Mouse (Mus musculus): ENCODE data around the gene Mpzl2. TPM values are rescaled to one million over a fixed set of nuclear protein-coding genes. Genes with fewer than 3 reads are reported as not detected.
A peak's percentile ranks its signal among the peaks of the same experiment; 100 is the strongest.

Gene Mpzl2
- 11.6 and 13.3 TPM in 2 replicates for polyA plus RNA-seq (2014; fragmentation: Nextera tagmentation; extraction: Ambion mirVana)

DNA sequence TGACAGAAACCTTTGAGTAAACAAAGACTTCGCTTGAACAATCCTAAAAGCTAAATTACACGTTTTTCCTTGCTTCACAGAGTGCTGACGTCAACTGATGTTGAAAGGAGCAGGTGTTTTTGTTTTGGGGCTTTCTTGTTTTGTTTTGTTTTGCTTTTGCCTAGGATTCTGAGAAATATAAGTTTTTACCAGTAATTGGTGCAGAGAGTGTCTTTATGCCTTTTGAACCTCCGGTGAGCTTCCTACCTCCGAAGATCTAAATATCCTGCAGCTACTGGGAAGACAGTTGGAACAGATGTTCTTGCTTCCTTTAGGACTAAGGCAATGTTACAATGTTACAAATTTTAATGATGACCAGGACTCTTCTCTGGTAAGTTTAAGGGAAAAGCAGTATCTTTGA lies at the start of gene Mpzl2:
Gene Mpzl2 (plus strand): TSS at position 301 of the 400 bp plus-strand sequence.
- H3K4me1 ChIP-seq (ENCODE audit: control insufficient read depth, insufficient read depth, low read length), result peaks cover 7% of the 10 kb centered on the region; the same call in 1 of the 2 replicates
- H3K9me3 ChIP-seq (ENCODE audit: control insufficient read depth, low read length), result no peaks in the 10 kb centered on the region
- no peak for ATAC-seq (ENCODE audit: low read depth)
- H3K9ac ChIP-seq (ENCODE audit: low read depth, low read length), result 0 out of 2 replicates have a peak within 1 kb of the TSS, but pooled peaks have one; percentile 11
- no peak within 1 kb of the TSS for H3K4me3 ChIP-seq (ENCODE audit: low read depth, low read length)
- no peak within 1 kb of the TSS for H3K27ac ChIP-seq (replicated peaks; ENCODE audit: low read depth, low read length)
- H3K27me3 ChIP-seq (replicated peaks; ENCODE audit: control insufficient read depth, insufficient read depth, low read length), result peaks cover 42% of the 10 kb centered on the region
- no peak for DNase-seq (ENCODE audit: low spot score)
- H3K4me2 ChIP-seq (ENCODE audit: low read depth, low read length), result peak within 1 kb of the TSS; percentile 34
- WGBS, result 45% methylated on average over 5 of the region's 5 CpGs
- no peaks in the 10 kb centered on the region for H3K36me3 ChIP-seq (ENCODE audit: control insufficient read depth, insufficient read depth, low read length)

DNA sequence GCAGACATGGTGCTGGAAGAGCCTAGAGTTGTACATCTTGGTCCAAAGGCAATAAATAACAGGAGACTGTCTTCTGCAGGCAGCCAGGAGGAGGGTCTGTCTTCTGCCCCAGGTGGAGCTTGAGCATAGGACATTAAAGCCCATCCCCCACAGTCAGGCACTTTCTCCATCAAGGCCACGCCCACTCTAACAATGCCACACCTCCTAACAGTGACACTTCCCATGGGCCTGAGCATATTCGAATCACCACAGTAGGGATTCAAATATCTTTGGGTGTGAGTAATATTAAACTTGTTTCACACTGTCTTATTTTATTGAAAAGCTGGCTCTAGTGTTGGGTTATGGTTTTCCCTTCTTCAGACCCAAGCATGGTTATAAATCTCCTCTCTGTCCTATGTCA lies 47.8 kb upstream of the Mpzl2 start:
- no peaks in the 10 kb centered on the region for H3K36me3 ChIP-seq (ENCODE audit: control insufficient read depth, insufficient read depth, low read length)
- no peak overlapping the region for H3K9ac ChIP-seq (ENCODE audit: low read depth, low read length)
- H3K9me3 ChIP-seq (ENCODE audit: control insufficient read depth, low read length), result no peaks in the 10 kb centered on the region
- H3K4me3 ChIP-seq (ENCODE audit: low read depth, low read length), result no peak overlapping the region
- WGBS, result 78% methylated on average over 2 of the region's 2 CpGs
- no peak overlapping the region for H3K4me2 ChIP-seq (ENCODE audit: low read depth, low read length)
- H3K4me1 ChIP-seq (ENCODE audit: control insufficient read depth, insufficient read depth, low read length), result no peaks in the 10 kb centered on the region
- no peak for DNase-seq (ENCODE audit: low spot score)
- no peaks in the 10 kb centered on the region for H3K27me3 ChIP-seq (replicated peaks; ENCODE audit: control insufficient read depth, insufficient read depth, low read length)
- H3K27ac ChIP-seq (replicated peaks; ENCODE audit: low read depth, low read length), result no peak overlapping the region
- no peak for ATAC-seq (ENCODE audit: low read depth)

DNA sequence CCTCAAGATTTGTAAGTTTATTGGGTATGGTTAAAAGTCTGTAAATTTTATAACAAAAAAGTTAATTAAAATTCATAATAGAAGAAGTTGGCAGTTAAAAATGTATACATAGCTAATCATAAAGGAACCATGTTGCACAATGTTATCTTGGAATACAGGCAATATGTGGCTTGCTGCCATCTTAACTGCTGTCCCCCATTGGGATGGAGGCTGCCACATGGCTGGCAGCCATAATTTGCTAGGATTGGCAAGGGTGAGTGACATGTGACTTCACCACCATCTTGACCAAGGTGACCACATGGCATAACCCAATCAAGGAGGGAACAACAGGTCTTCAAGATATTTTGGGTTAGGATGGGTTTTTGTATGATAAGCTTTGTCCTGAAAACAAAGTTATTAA lies 47.3 kb upstream of the Mpzl2 start:
- DNase-seq (ENCODE audit: low spot score) (no peak), ATAC-seq (ENCODE audit: low read depth) (no peak)
- Histone ChIP-seq H3K4me3 (ENCODE audit: low read depth, low read length) (no peak overlapping the region), H3K4me1 (ENCODE audit: control insufficient read depth, insufficient read depth, low read length) (no peaks in the 10 kb centered on the region), H3K36me3 (ENCODE audit: control insufficient read depth, insufficient read depth, low read length) (no peaks in the 10 kb centered on the region), H3K27ac (replicated peaks; ENCODE audit: low read depth, low read length) (no peak overlapping the region), H3K9me3 (ENCODE audit: control insufficient read depth, low read length) (no peaks in the 10 kb centered on the region), H3K27me3 (replicated peaks; ENCODE audit: control insufficient read depth, insufficient read depth, low read length) (no peaks in the 10 kb centered on the region), H3K9ac (ENCODE audit: low read depth, low read length) (no peak overlapping the region), H3K4me2 (ENCODE audit: low read depth, low read length) (no peak overlapping the region)

GRCm38 (mm10) chr9:44993268-44993667 lies 46.3 kb upstream of the Mpzl2 start:
- 83% methylated on average over 2 of the region's 2 CpGs for WGBS
- DNase-seq (ENCODE audit: low spot score) (no peak), ATAC-seq (ENCODE audit: low read depth) (no peak)

DNA sequence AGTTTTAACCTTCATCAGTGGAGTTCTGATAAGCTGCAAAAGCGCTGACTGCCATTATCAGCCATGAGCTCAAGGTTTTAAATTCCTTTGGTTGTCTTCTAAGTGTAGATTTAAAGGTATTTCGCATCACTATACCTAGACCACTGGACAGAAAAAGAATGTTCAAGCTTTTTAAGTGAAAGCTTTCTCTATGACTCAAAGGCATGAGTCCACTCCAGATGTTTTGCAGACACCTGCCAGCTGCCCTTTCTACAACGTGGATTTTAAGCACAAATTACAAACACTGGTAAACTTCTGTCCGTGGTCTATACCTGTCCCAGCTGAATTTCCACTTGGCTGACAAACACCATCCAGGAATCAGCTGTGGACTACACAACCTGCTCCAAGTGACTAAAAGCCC lies 44.6 kb upstream of the Mpzl2 start:
- Histone ChIP-seq H3K9ac (ENCODE audit: low read depth, low read length) (no peak overlapping the region), H3K4me2 (ENCODE audit: low read depth, low read length) (no peak overlapping the region), H3K27ac (replicated peaks; ENCODE audit: low read depth, low read length) (no peak overlapping the region), H3K4me1 (ENCODE audit: control insufficient read depth, insufficient read depth, low read length) (no peaks in the 10 kb centered on the region), H3K36me3 (ENCODE audit: control insufficient read depth, insufficient read depth, low read length) (no peaks in the 10 kb centered on the region), H3K9me3 (ENCODE audit: control insufficient read depth, low read length) (no peaks in the 10 kb centered on the region), H3K27me3 (replicated peaks; ENCODE audit: control insufficient read depth, insufficient read depth, low read length) (no peaks in the 10 kb centered on the region), H3K4me3 (ENCODE audit: low read depth, low read length) (no peak overlapping the region)
- WGBS, result 69% methylated on average over 4 of the region's 4 CpGs
- ATAC-seq (ENCODE audit: low read depth) (no peak), DNase-seq (ENCODE audit: low spot score) (no peak)

More at GRCm38 (mm10) chr9:44993268-44993667, 46.3 kb upstream of the Mpzl2 start:
- H3K27me3 ChIP-seq (replicated peaks; ENCODE audit: control insufficient read depth, insufficient read depth, low read length), result no peaks in the 10 kb centered on the region
- H3K36me3 ChIP-seq (ENCODE audit: control insufficient read depth, insufficient read depth, low read length), result no peaks in the 10 kb centered on the region
- H3K9me3 ChIP-seq (ENCODE audit: control insufficient read depth, low read length), result no peaks in the 10 kb centered on the region
- no peak overlapping the region for H3K4me3 ChIP-seq (ENCODE audit: low read depth, low read length)
- H3K4me1 ChIP-seq (ENCODE audit: control insufficient read depth, insufficient read depth, low read length), result no peaks in the 10 kb centered on the region
- no peak overlapping the region for H3K4me2 ChIP-seq (ENCODE audit: low read depth, low read length)
- no peak overlapping the region for H3K9ac ChIP-seq (ENCODE audit: low read depth, low read length)
- no peak overlapping the region for H3K27ac ChIP-seq (replicated peaks; ENCODE audit: low read depth, low read length)

- Histone ChIP-seq H3K27me3 (replicated peaks; ENCODE audit: control insufficient read depth, insufficient read depth, low read length) (no peaks in the 10 kb centered on the region), H3K27ac (replicated peaks; ENCODE audit: low read depth, low read length) (no peak overlapping the region)
Measured at GRCm38 (mm10) chr9:44996590-44996989, 43.0 kb upstream of the Mpzl2 start.

GRCm38 (mm10) chr9:44998138-44998537 lies 41.5 kb upstream of the Mpzl2 start:
- 56% methylated on average over 11 of the region's 11 CpGs for WGBS
- H3K4me1 ChIP-seq (ENCODE audit: control insufficient read depth, insufficient read depth, low read length), result no peaks in the 10 kb centered on the region

More at GRCm38 (mm10) chr9:44996590-44996989, 43.0 kb upstream of the Mpzl2 start:
- ATAC-seq (ENCODE audit: low read depth) (no peak), DNase-seq (ENCODE audit: low spot score) (no peak)
- Histone ChIP-seq H3K36me3 (ENCODE audit: control insufficient read depth, insufficient read depth, low read length) (no peaks in the 10 kb centered on the region), H3K4me3 (ENCODE audit: low read depth, low read length) (no peak overlapping the region), H3K9ac (ENCODE audit: low read depth, low read length) (no peak overlapping the region), H3K4me1 (ENCODE audit: control insufficient read depth, insufficient read depth, low read length) (no peaks in the 10 kb centered on the region), H3K9me3 (ENCODE audit: control insufficient read depth, low read length) (no peaks in the 10 kb centered on the region), H3K4me2 (ENCODE audit: low read depth, low read length) (no peak overlapping the region)
- 93% methylated on average over 7 of the region's 7 CpGs for WGBS

GRCm38 (mm10) chr9:44999171-44999570 lies 40.4 kb upstream of the Mpzl2 start:
- Histone ChIP-seq H3K36me3 (ENCODE audit: control insufficient read depth, insufficient read depth, low read length) (no peaks in the 10 kb centered on the region), H3K27me3 (replicated peaks; ENCODE audit: control insufficient read depth, insufficient read depth, low read length) (no peaks in the 10 kb centered on the region; the same call in 1 of the 2 replicates), H3K4me2 (ENCODE audit: low read depth, low read length) (no peak overlapping the region), H3K27ac (replicated peaks; ENCODE audit: low read depth, low read length) (no peak overlapping the region), H3K4me1 (ENCODE audit: control insufficient read depth, insufficient read depth, low read length) (no peaks in the 10 kb centered on the region), H3K9me3 (ENCODE audit: control insufficient read depth, low read length) (no peaks in the 10 kb centered on the region), H3K4me3 (ENCODE audit: low read depth, low read length) (no peak overlapping the region), H3K9ac (ENCODE audit: low read depth, low read length) (no peak overlapping the region)
- DNase-seq (ENCODE audit: low spot score) (no peak), ATAC-seq (ENCODE audit: low read depth) (no peak)
- WGBS, result 66% methylated on average over 6 of the region's 6 CpGs

More at GRCm38 (mm10) chr9:44998138-44998537, 41.5 kb upstream of the Mpzl2 start:
- Histone ChIP-seq H3K27ac (replicated peaks; ENCODE audit: low read depth, low read length) (no peak overlapping the region), H3K4me3 (ENCODE audit: low read depth, low read length) (no peak overlapping the region), H3K36me3 (ENCODE audit: control insufficient read depth, insufficient read depth, low read length) (no peaks in the 10 kb centered on the region), H3K9me3 (ENCODE audit: control insufficient read depth, low read length) (no peaks in the 10 kb centered on the region), H3K27me3 (replicated peaks; ENCODE audit: control insufficient read depth, insufficient read depth, low read length) (no peaks in the 10 kb centered on the region), H3K4me2 (ENCODE audit: low read depth, low read length) (no peak overlapping the region), H3K9ac (ENCODE audit: low read depth, low read length) (no peak overlapping the region)
- ATAC-seq (ENCODE audit: low read depth) (no peak), DNase-seq (ENCODE audit: low spot score) (no peak)

DNA sequence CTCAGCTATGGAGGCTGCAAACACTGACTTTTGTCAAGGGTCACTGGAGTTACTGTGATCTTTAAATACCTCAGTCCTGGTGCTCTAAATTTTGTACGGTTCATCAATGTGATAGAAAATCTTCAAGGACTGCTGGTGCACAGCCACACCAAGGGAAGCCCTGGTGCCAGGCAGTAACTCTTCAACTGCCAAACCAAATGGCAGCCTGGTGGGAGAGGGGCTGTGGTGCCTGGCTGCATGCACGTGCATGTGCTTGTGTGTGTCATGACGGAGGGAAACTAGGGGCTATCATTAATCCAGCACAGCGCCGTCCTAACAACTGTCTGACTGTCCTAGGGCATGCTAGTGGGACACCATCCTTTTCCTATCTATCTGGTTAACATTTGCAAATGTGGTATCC lies 39.8 kb upstream of the Mpzl2 start:
- no peak overlapping the region for H3K9ac ChIP-seq (ENCODE audit: low read depth, low read length)
- no peak overlapping the region for H3K27ac ChIP-seq (replicated peaks; ENCODE audit: low read depth, low read length)
- H3K9me3 ChIP-seq (ENCODE audit: control insufficient read depth, low read length), result no peaks in the 10 kb centered on the region
- no peak overlapping the region for H3K4me2 ChIP-seq (ENCODE audit: low read depth, low read length)
- ATAC-seq (ENCODE audit: low read depth), result peak; percentile 47; the same call in 1 of the 2 replicates
- no peaks in the 10 kb centered on the region for H3K4me1 ChIP-seq (ENCODE audit: control insufficient read depth, insufficient read depth, low read length)
- H3K4me3 ChIP-seq (ENCODE audit: low read depth, low read length), result no peak overlapping the region
- no peaks in the 10 kb centered on the region; the same call in 1 of the 2 replicates for H3K27me3 ChIP-seq (replicated peaks; ENCODE audit: control insufficient read depth, insufficient read depth, low read length)
- H3K36me3 ChIP-seq (ENCODE audit: control insufficient read depth, insufficient read depth, low read length), result no peaks in the 10 kb centered on the region
- 72% methylated on average over 5 of the region's 5 CpGs for WGBS
- no peak for DNase-seq (ENCODE audit: low spot score)
